Mouse (Mus musculus) stomach, embryonic 16.5 days (tissue): ENCODE measurements around the gene Olfr282. TPM values are rescaled to one million over a fixed set of nuclear protein-coding genes. Genes with fewer than 3 reads are reported as not detected.
"Not testable (repeated sequence)": the region's sequence is repeated elsewhere in the genome, so short reads cannot be mapped to it uniquely, and the experiment has no call there.

Experiments
- ATAC-seq: fragments of 200-750 bp; cut with Nextera tagmentation; 2 replicates; pipeline ENCODE4 v1.8.0; 2017; ENCODE audit warnings: moderate number of reproducible peaks, moderate TSS enrichment; ENCODE audit not compliant: insufficient read depth, low FRiP score
- H3K27ac ChIP-seq: fragments of 300-500 bp; sonication (generic); 2 replicates; pipeline ENCODE4 v1.5.1; 2014; ENCODE audit warnings: low read length
- H3K27me3 ChIP-seq: fragments of 300-500 bp; sonication (generic); 2 replicates; pipeline ENCODE4 v1.6.1; 2014; ENCODE audit warnings: low read length, control low read depth, mixed read lengths; ENCODE audit not compliant: control insufficient read depth, insufficient read depth
- H3K36me3 ChIP-seq: fragments of 300-500 bp; sonication (generic); 2 replicates; pipeline ENCODE4 v1.6.1; 2014; ENCODE audit warnings: low read length; ENCODE audit not compliant: control insufficient read depth, insufficient read depth
- H3K4me1 ChIP-seq: fragments of 300-500 bp; sonication (generic); 2 replicates; pipeline ENCODE4 v1.6.1; 2014; ENCODE audit warnings: low read length, control low read depth, mixed read lengths; ENCODE audit not compliant: control insufficient read depth, insufficient read depth
- H3K4me2 ChIP-seq: fragments of 300-500 bp; sonication (generic); 2 replicates; pipeline ENCODE4 v1.6.1; 2014; ENCODE audit warnings: low read depth, low read length, mixed read lengths
- H3K4me3 ChIP-seq: fragments of 300-500 bp; sonication (generic); replicated peaks from 2 replicates; pipeline ENCODE4 v1.5.1; 2014; ENCODE audit warnings: mild to moderate bottlenecking, low read length
- H3K9ac ChIP-seq: fragments of 300-500 bp; sonication (generic); 2 replicates; pipeline ENCODE4 v1.6.1; 2014; ENCODE audit warnings: low read length
- H3K9me3 ChIP-seq: fragments of 300-500 bp; sonication (generic); replicated peaks from 2 replicates; pipeline ENCODE4 v1.6.1; 2016; ENCODE audit warnings: low read length, control low read depth; ENCODE audit not compliant: control insufficient read depth
- WGBS: fragments of 180-500 bp; shearing (Covaris S2); extraction: QIAGEN DNeasy Blood & Tissue Kit; methylation state at CpG from one replicate; pipeline ENCODE4 v1.1.7; 2014; 5-methylcytosine and 5-hydroxymethylcytosine counted together
- polyA plus RNA-seq: library from polyadenylated mRNA; unstranded; fragments of >200 nt; fragmentation: Nextera tagmentation; extraction: Ambion mirVana; gene quantifications from 2 replicates; pipeline ENCODE4 v1.2.1, GENCODE M21; 2015

Olfr282 gene
- polyA plus RNA-seq, 1 experiment from 2014 or later, result not detected

- 92% methylated on average over 9 of the region's 9 CpGs for WGBS
These were observed 20.8 kb upstream of the Olfr282 start for GRCm38 (mm10) chr15:98410249-98410648.

GRCm38 (mm10) chr15:98415996-98416395, 15.0 kb upstream of the Olfr282 start:
- WGBS, result 78% methylated on average over 4 of the region's 4 CpGs
- Histone ChIP-seq H3K27ac (no peak overlapping the region), H3K4me2 (no peak overlapping the region), H3K9ac (no peak overlapping the region), H3K27me3 (no peaks in the 10 kb centered on the region), H3K9me3 (no peaks in the 10 kb centered on the region), H3K4me1 (no peaks in the 10 kb centered on the region), H3K4me3 (no peak overlapping the region), H3K36me3 (no peaks in the 10 kb centered on the region)
- ATAC-seq, result no peak

More at GRCm38 (mm10) chr15:98410249-98410648, 20.8 kb upstream of the Olfr282 start:
- Histone ChIP-seq H3K9ac (no peak overlapping the region), H3K27me3 (no peaks in the 10 kb centered on the region), H3K36me3 (no peaks in the 10 kb centered on the region), H3K4me2 (no peak overlapping the region), H3K4me3 (no peak overlapping the region), H3K4me1 (no peaks in the 10 kb centered on the region), H3K9me3 (no peaks in the 10 kb centered on the region), H3K27ac (no peak overlapping the region)
- no peak for ATAC-seq

DNA sequence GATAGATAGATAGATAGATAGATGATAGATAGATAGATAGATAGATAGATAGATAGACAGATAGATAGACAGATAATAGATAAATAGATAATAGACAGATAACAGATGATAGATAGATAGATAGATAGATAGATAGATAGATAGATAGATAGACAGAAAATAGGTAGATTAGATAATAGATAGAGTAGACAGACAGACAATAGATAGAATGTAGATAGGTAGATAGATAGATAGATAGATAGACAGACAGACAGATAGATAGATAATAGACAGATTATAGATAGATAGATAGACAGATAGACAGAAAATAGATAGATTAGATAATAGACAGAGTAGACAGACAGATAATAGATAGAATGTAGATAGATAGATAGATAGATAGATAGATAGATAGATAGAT, 14.2 kb upstream of the Olfr282 start:
- not testable (repeated sequence) for H3K9ac ChIP-seq, H3K27ac ChIP-seq, H3K4me3 ChIP-seq, H3K27me3 ChIP-seq, H3K9me3 ChIP-seq, H3K36me3 ChIP-seq, ATAC-seq, H3K4me2 ChIP-seq, H3K4me1 ChIP-seq

GRCm38 (mm10) chr15:98417285-98417684, 13.7 kb upstream of the Olfr282 start:
- H3K4me1 ChIP-seq, H3K4me3 ChIP-seq, H3K36me3 ChIP-seq, H3K4me2 ChIP-seq, H3K27me3 ChIP-seq, H3K9me3 ChIP-seq, H3K9ac ChIP-seq, H3K27ac ChIP-seq, ATAC-seq: not testable (repeated sequence)
- WGBS, result 12% methylated on average over 2 of the region's 3 CpGs

DNA sequence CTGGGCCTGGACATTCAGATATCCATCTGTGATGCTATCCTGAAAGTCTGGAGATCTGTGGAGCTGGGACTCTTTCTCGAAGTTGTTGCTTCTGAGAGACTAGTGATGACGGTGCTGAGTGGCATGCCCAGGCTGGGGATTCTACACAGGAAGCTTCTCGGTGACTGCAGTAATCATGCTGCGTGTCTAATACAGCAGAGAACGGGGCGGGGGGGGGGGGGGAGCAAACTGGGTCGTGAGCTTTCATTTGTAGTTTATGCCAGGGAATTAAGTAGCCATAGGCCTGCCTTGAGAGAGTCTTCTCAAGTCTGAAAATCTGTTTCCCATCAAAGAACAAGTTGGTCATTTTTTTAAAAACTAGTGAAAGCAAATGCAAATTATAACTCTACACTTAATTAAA, 12.9 kb upstream of the Olfr282 start:
- ATAC-seq, result no peak
- Histone ChIP-seq H3K4me3 (no peak overlapping the region), H3K4me1 (no peaks in the 10 kb centered on the region), H3K4me2 (no peak overlapping the region), H3K9me3 (no peaks in the 10 kb centered on the region), H3K36me3 (no peaks in the 10 kb centered on the region), H3K27me3 (no peaks in the 10 kb centered on the region), H3K27ac (no peak overlapping the region), H3K9ac (no peak overlapping the region)
- 71% methylated on average over 7 of the region's 7 CpGs for WGBS

- ATAC-seq, result no peak
- Histone ChIP-seq H3K9ac (no peak overlapping the region), H3K4me2 (no peak overlapping the region), H3K27ac (no peak overlapping the region), H3K4me3 (no peak overlapping the region), H3K4me1 (no peaks in the 10 kb centered on the region), H3K27me3 (no peaks in the 10 kb centered on the region), H3K9me3 (no peaks in the 10 kb centered on the region), H3K36me3 (no peaks in the 10 kb centered on the region)
- 65% methylated on average over 4 of the region's 4 CpGs for WGBS
These were observed 10.1 kb upstream of the Olfr282 start for GRCm38 (mm10) chr15:98420897-98421296.

GRCm38 (mm10) chr15:98424326-98424725, 6.7 kb upstream of the Olfr282 start:
- Histone ChIP-seq H3K4me1 (no peaks in the 10 kb centered on the region), H3K27ac (no peak overlapping the region), H3K4me3 (no peak overlapping the region), H3K9ac (no peak overlapping the region), H3K27me3 (no peaks in the 10 kb centered on the region), H3K9me3 (no peaks in the 10 kb centered on the region), H3K4me2 (no peak overlapping the region), H3K36me3 (no peaks in the 10 kb centered on the region)
- ATAC-seq, result no peak
- WGBS, result 57% methylated on average over 14 of the region's 14 CpGs

- no peaks in the 10 kb centered on the region for H3K27me3 ChIP-seq
- H3K4me2 ChIP-seq, result no peak overlapping the region
- no peaks in the 10 kb centered on the region for H3K36me3 ChIP-seq
- H3K4me3 ChIP-seq, result no peak overlapping the region
- WGBS, result 52% methylated on average over 6 of the region's 6 CpGs
- no peak overlapping the region for H3K9ac ChIP-seq
- H3K4me1 ChIP-seq, result no peaks in the 10 kb centered on the region
- no peaks in the 10 kb centered on the region for H3K9me3 ChIP-seq
- ATAC-seq, result 0 out of 2 replicates have a peak, but pooled peaks have one; percentile 37
- no peak overlapping the region for H3K27ac ChIP-seq
These were observed 6.3 kb upstream of the Olfr282 start for GRCm38 (mm10) chr15:98424753-98425152.

- no peak overlapping the region for H3K4me2 ChIP-seq
- no peak overlapping the region for H3K27ac ChIP-seq
- ATAC-seq, result no peak; the same call in 1 of the 2 replicates
- no peaks in the 10 kb centered on the region for H3K9me3 ChIP-seq
- no peaks in the 10 kb centered on the region for H3K27me3 ChIP-seq
- no peak overlapping the region for H3K9ac ChIP-seq
- no peaks in the 10 kb centered on the region for H3K36me3 ChIP-seq
- no peak overlapping the region for H3K4me3 ChIP-seq
- no peaks in the 10 kb centered on the region for H3K4me1 ChIP-seq
- 74% methylated on average over 7 of the region's 7 CpGs for WGBS
These were observed 5.8 kb upstream of the Olfr282 start for GRCm38 (mm10) chr15:98425188-98425587.

GRCm38 (mm10) chr15:98444561-98444960, 13.5 kb downstream of the Olfr282 start:
- no peaks in the 10 kb centered on the region for H3K36me3 ChIP-seq
- H3K27me3 ChIP-seq, result no peaks in the 10 kb centered on the region
- H3K27ac ChIP-seq, result no peak overlapping the region
- WGBS, result 86% methylated on average over 3 of the region's 3 CpGs
- H3K4me1 ChIP-seq, result no peaks in the 10 kb centered on the region
- no peak for ATAC-seq
- H3K4me2 ChIP-seq, result no peak overlapping the region
- H3K9me3 ChIP-seq, result no peaks in the 10 kb centered on the region
- H3K4me3 ChIP-seq, result no peak overlapping the region
- H3K9ac ChIP-seq, result no peak overlapping the region
